Mouse (Mus musculus) liver, embryonic 16.5 days (tissue): ENCODE results near the gene Spata22. TPM values are rescaled to one million over a fixed set of nuclear protein-coding genes. Genes with fewer than 3 reads are reported as not detected.

ENCODE experiments used
- ATAC-seq: fragments of 200-750 bp; cut with Nextera tagmentation; 2 replicates; pipeline ENCODE4 v1.8.0; 2017; ENCODE audit warnings: low read depth, mild to moderate bottlenecking, moderate number of reproducible peaks, moderate library complexity
- H3K27ac ChIP-seq: fragments of 300-500 bp; sonication (generic); 2 replicates; pipeline ENCODE4 v1.5.1; 2014; ENCODE audit warnings: mild to moderate bottlenecking, low read length
- H3K27me3 ChIP-seq: fragments of 300-500 bp; sonication (generic); 2 replicates; pipeline ENCODE4 v1.6.1; 2014; ENCODE audit warnings: low read depth, low read length, mixed read lengths; ENCODE audit not compliant: control insufficient read depth, insufficient read depth
- H3K36me3 ChIP-seq: fragments of 300-500 bp; sonication (generic); 2 replicates; pipeline ENCODE4 v1.6.1; 2014; ENCODE audit warnings: mild to moderate bottlenecking; ENCODE audit not compliant: control insufficient read depth, insufficient read depth
- H3K4me1 ChIP-seq: fragments of 300-500 bp; sonication (generic); 2 replicates; pipeline ENCODE4 v1.6.1; 2014; ENCODE audit warnings: low read depth, low read length, mixed read lengths; ENCODE audit not compliant: control insufficient read depth
- H3K4me2 ChIP-seq: fragments of 300-500 bp; sonication (generic); 2 replicates; pipeline ENCODE4 v1.6.1; 2014; ENCODE audit warnings: low read depth, low read length, mixed read lengths
- H3K4me3 ChIP-seq: fragments of 300-500 bp; sonication (generic); 2 replicates; pipeline ENCODE4 v1.5.1; 2014; ENCODE audit warnings: low read depth, mild to moderate bottlenecking, low read length
- H3K9ac ChIP-seq: fragments of 300-500 bp; sonication (generic); 2 replicates; pipeline ENCODE4 v1.6.1; 2014; ENCODE audit warnings: low read depth, low read length
- H3K9me3 ChIP-seq: fragments of 300-500 bp; sonication (generic); replicated peaks from 2 replicates; pipeline ENCODE4 v1.6.1; 2016; ENCODE audit warnings: low read length; ENCODE audit not compliant: control insufficient read depth
- WGBS: fragments of 180-500 bp; shearing (Covaris S2); extraction: QIAGEN DNeasy Blood & Tissue Kit; methylation state at CpG from one replicate; pipeline ENCODE4 v1.1.7; 2014; ENCODE audit not compliant: insufficient replicate concordance; 5-methylcytosine and 5-hydroxymethylcytosine counted together
- polyA plus RNA-seq: library from polyadenylated mRNA; unstranded; fragments of >200 nt; fragmentation: Nextera tagmentation; extraction: Ambion mirVana; gene quantifications from 2 replicates; pipeline ENCODE4 v1.2.1, GENCODE M21; 2015

Spata22 gene
- polyA plus RNA-seq, 1 experiment from 2014 or later, result 3.2 TPM

- Histone ChIP-seq H3K9ac (no peak overlapping the region), H3K4me2 (no peak overlapping the region), H3K9me3 (no peaks in the 10 kb centered on the region), H3K27ac (no peak overlapping the region), H3K4me1 (no peaks in the 10 kb centered on the region), H3K4me3 (no peak overlapping the region), H3K36me3 (no peaks in the 10 kb centered on the region), H3K27me3 (no peaks in the 10 kb centered on the region)
- 58% methylated on average over 4 of the region's 4 CpGs for WGBS
- no peak for ATAC-seq
Observed at GRCm38 (mm10) chr11:73395374-73395773, 65.8 kb downstream of the Spata22 start.

Other genes with a start within 250 kb of the Spata22 start
- 0.26 and 0.34 TPM in 2 replicates for gene Itgae, start 239.2 kb upstream of the Spata22 start, polyA plus RNA-seq
- 10.6 and 11.1 TPM in 2 replicates for gene Haspin, start 191.4 kb upstream of the Spata22 start, polyA plus RNA-seq
- 0.11 and 0.22 TPM in 2 replicates for gene P2rx5, start 169.3 kb upstream of the Spata22 start, polyA plus RNA-seq
- gene Emc6, start 152.7 kb upstream of the Spata22 start, polyA plus RNA-seq, result 69.5 and 72.1 TPM in 2 replicates
- 33.6 and 33.8 TPM in 2 replicates for gene Tax1bp3, start 152.7 kb upstream of the Spata22 start, polyA plus RNA-seq
- 8.0 and 8.6 TPM in 2 replicates for gene Ctns, start 130.7 kb upstream of the Spata22 start, polyA plus RNA-seq
- 3.0 and 4.4 TPM in 2 replicates for gene Shpk, start 130.3 kb upstream of the Spata22 start, polyA plus RNA-seq
- gene Trpv1, start 95.4 kb upstream of the Spata22 start, polyA plus RNA-seq, result 0.48 and 0.65 TPM in 2 replicates
- 0.01 and 0.04 TPM in 2 replicates for gene Trpv3, start 62.4 kb upstream of the Spata22 start, polyA plus RNA-seq
- gene Aspa, start 145 bp upstream of the Spata22 start, polyA plus RNA-seq, result 3.0 and 4.0 TPM in 2 replicates
- gene Gm49340, start within 50 bp of the Spata22 start, polyA plus RNA-seq, result not detected in 2 replicates
- 0.08 and 0.22 TPM in 2 replicates for gene Olfr20, start 21.0 kb downstream of the Spata22 start, polyA plus RNA-seq
- not detected in 2 replicates for gene Olfr376, start 41.5 kb downstream of the Spata22 start, polyA plus RNA-seq
- gene Olfr1, start 69.9 kb downstream of the Spata22 start, polyA plus RNA-seq, result not detected in 2 replicates
- gene Olfr378, start 98.7 kb downstream of the Spata22 start, polyA plus RNA-seq, result not detected in 2 replicates
- gene Olfr380, start 127.8 kb downstream of the Spata22 start, polyA plus RNA-seq, result not detected in 2 replicates
- gene Olfr381, start 161.9 kb downstream of the Spata22 start, polyA plus RNA-seq, result not detected in 2 replicates
- gene Olfr382, start 187.5 kb downstream of the Spata22 start, polyA plus RNA-seq, result not detected in 2 replicates